24 mouse cellular contexts compared by ENCODE assay signal in the genomic region with DNA sequence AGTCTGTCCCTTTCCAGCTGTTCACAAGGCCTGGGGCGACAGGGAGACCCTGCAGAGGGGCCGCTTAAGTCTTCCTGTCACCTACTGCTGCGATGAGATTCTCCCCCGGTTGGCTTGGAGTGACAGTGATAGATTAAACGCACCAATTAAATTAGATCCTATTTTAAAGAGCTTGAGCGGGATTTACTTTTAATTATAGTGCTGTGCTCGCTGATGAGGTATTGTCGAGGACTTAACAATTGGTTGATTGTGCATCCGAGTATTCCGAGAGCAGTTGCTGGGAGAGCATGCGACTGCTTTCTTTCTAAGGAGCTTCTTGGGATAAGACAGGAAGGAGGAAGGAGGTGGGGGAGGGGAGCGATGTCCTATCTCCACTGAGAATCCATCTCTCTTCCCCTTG. TPM values are rescaled to one million over a fixed set of nuclear protein-coding genes. Genes with fewer than 3 reads are reported as not detected.
DNase-seq lines count a peak whose midpoint lies in the region; ATAC-seq and TF ChIP-seq lines count a peak whose summit lies in the region.
"Had no signal": no experiment of that assay in that cellular context is flagged by ENCODE, and none has a peak within 500 bp of the region (broad histone marks: within the 10 kb centered on the region; RNA-seq: fewer than 3 reads in every experiment).

No protein-coding gene starts in this region.

- no peaks in the 10 kb centered on the region for H3K4me1 ChIP-seq in hindbrain, postnatal 0 days (ENCODE audit: insufficient read depth, low read length)

- 44% methylated on average over 12 of the region's 12 CpGs for WGBS in hindbrain, postnatal 0 days

- TF ChIP-seq CTCF in hindbrain, postnatal 0 days (IDR thresholded peaks at IDR 0.05; ENCODE audit: low read depth): no peak

- no peaks in the 10 kb centered on the region for H3K9me3 ChIP-seq in hindbrain, postnatal 0 days (ENCODE audit: low read length)
- H3K9me3 ChIP-seq: G1E; limb, embryonic 15.5 days had no signal

- H3K36me3 ChIP-seq in hindbrain, postnatal 0 days (ENCODE audit: insufficient read depth, low read length): no peaks in the 10 kb centered on the region
- H3K36me3 ChIP-seq: G1E; limb, embryonic 15.5 days had no signal

- no peaks in the 10 kb centered on the region for H3K27me3 ChIP-seq in hindbrain, postnatal 0 days (ENCODE audit: insufficient read depth, low read length)

- no peak overlapping the region for H3K4me2 ChIP-seq in hindbrain, postnatal 0 days (ENCODE audit: low read depth, low read length)
- H3K4me2 ChIP-seq: limb, embryonic 15.5 days had no signal

- no peak for ATAC-seq in hindbrain, postnatal 0 days
- ATAC-seq in megakaryocyte progenitor cell, adult 5-6 weeks (replicated peaks; ENCODE audit: poor library complexity): no peak
- ATAC-seq: liver, postnatal 0 days had no signal

- peak; percentile 40 for DNase-seq in kidney, postnatal 10 days
- DNase-seq in kidney, adult 8-10 months: no peak
- peak; percentile 8 for DNase-seq in MN1 (ENCODE audit: low spot score)
- peak; percentile 35 for DNase-seq in brain, adult 2 months (ENCODE audit: low read depth, low spot score)
- DNase-seq in hindbrain, postnatal 0 days (ENCODE audit: low spot score): peak; percentile 7
- no peak for DNase-seq in thymus, adult 18-20 months
- DNase-seq: adrenal gland, postnatal 14 days; cerebellum, postnatal 10 days; gastrocnemius, postnatal 10 days; heart, adult 2 months; liver, postnatal 0 days; lung, postnatal 4 days; right cerebral cortex, postnatal 25 days had no signal

- H3K9ac ChIP-seq in hindbrain, postnatal 0 days (replicated peaks; ENCODE audit: low read length): no peak overlapping the region
- H3K9ac ChIP-seq: limb, embryonic 15.5 days; liver, postnatal 0 days had no signal

- H3K27ac ChIP-seq in hindbrain, postnatal 0 days: no peak overlapping the region
- H3K27ac ChIP-seq: heart, adult 2 months; kidney, postnatal 0 days; limb, embryonic 15.5 days had no signal

- H3K4me3 ChIP-seq in hindbrain, postnatal 0 days (ENCODE audit: low read length): no peak overlapping the region
- H3K4me3 ChIP-seq: heart, adult 2 months; limb, embryonic 15.5 days had no signal

RNA-seq across cellular contexts. Expression of gene H2al1a, which starts 48.9 kb away (rescaled TPM):
- not detected in 2 replicates for total RNA-seq in hindbrain, postnatal 0 days (2014; rRNA removed)
- not detected in 2 replicates for polyA plus RNA-seq in hindbrain, postnatal 0 days (2015; fragmentation: Nextera tagmentation; extraction: Ambion mirVana)
- not detected in 2 replicates for total RNA-seq in megakaryocyte progenitor cell, adult 5-6 weeks (2015)
- total RNA-seq in megakaryocyte progenitor cell, adult 5-6 weeks (2017): not detected in 2 replicates
- total RNA-seq: adrenal gland, postnatal 14 days; G1E; gastrocnemius, postnatal 10 days; heart, adult 2 months; layer of hippocampus, postnatal 14 days; left cerebral cortex, postnatal 14 days; monocyte, adult 5-6 weeks had no signal
- polyA plus RNA-seq: embryonic facial prominence, embryonic 14.5 days; G1E; heart, adult 2 months; heart, postnatal 0 days; intestine, embryonic 14.5 days; kidney, postnatal 0 days; limb, embryonic 15.5 days; liver, postnatal 0 days; thymus, postnatal 0 days had no signal

RNA-seq across cellular contexts. Expression of gene H2al1b, which starts 52.1 kb away (rescaled TPM):
- not detected in 2 replicates for total RNA-seq in hindbrain, postnatal 0 days (2014; rRNA removed)
- polyA plus RNA-seq in hindbrain, postnatal 0 days (2015; fragmentation: Nextera tagmentation; extraction: Ambion mirVana): not detected in 2 replicates
- total RNA-seq in megakaryocyte progenitor cell, adult 5-6 weeks (2015): not detected in 2 replicates
- not detected in 2 replicates for total RNA-seq in megakaryocyte progenitor cell, adult 5-6 weeks (2017)
- total RNA-seq: adrenal gland, postnatal 14 days; G1E; gastrocnemius, postnatal 10 days; heart, adult 2 months; layer of hippocampus, postnatal 14 days; left cerebral cortex, postnatal 14 days; monocyte, adult 5-6 weeks had no signal
- polyA plus RNA-seq: embryonic facial prominence, embryonic 14.5 days; G1E; heart, adult 2 months; heart, postnatal 0 days; intestine, embryonic 14.5 days; kidney, postnatal 0 days; limb, embryonic 15.5 days; liver, postnatal 0 days; thymus, postnatal 0 days had no signal

RNA-seq across cellular contexts. Expression of gene H2al1c, which starts 55.3 kb away (rescaled TPM):
- total RNA-seq in hindbrain, postnatal 0 days (2014; rRNA removed): not detected in 2 replicates
- not detected in 2 replicates for polyA plus RNA-seq in hindbrain, postnatal 0 days (2015; fragmentation: Nextera tagmentation; extraction: Ambion mirVana)
- not detected in 2 replicates for total RNA-seq in megakaryocyte progenitor cell, adult 5-6 weeks (2015)
- not detected in 2 replicates for total RNA-seq in megakaryocyte progenitor cell, adult 5-6 weeks (2017)
- total RNA-seq: adrenal gland, postnatal 14 days; G1E; gastrocnemius, postnatal 10 days; heart, adult 2 months; layer of hippocampus, postnatal 14 days; left cerebral cortex, postnatal 14 days; monocyte, adult 5-6 weeks had no signal
- polyA plus RNA-seq: embryonic facial prominence, embryonic 14.5 days; G1E; heart, adult 2 months; heart, postnatal 0 days; intestine, embryonic 14.5 days; kidney, postnatal 0 days; limb, embryonic 15.5 days; liver, postnatal 0 days; thymus, postnatal 0 days had no signal

RNA-seq across cellular contexts. Expression of gene H2al1d, which starts 58.5 kb away (rescaled TPM):
- total RNA-seq in hindbrain, postnatal 0 days (2014; rRNA removed): not detected in 2 replicates
- not detected in 2 replicates for polyA plus RNA-seq in hindbrain, postnatal 0 days (2015; fragmentation: Nextera tagmentation; extraction: Ambion mirVana)
- total RNA-seq in megakaryocyte progenitor cell, adult 5-6 weeks (2015): not detected in 2 replicates
- not detected in 2 replicates for total RNA-seq in megakaryocyte progenitor cell, adult 5-6 weeks (2017)
- total RNA-seq: adrenal gland, postnatal 14 days; G1E; gastrocnemius, postnatal 10 days; heart, adult 2 months; layer of hippocampus, postnatal 14 days; left cerebral cortex, postnatal 14 days; monocyte, adult 5-6 weeks had no signal
- polyA plus RNA-seq: embryonic facial prominence, embryonic 14.5 days; G1E; heart, adult 2 months; heart, postnatal 0 days; intestine, embryonic 14.5 days; kidney, postnatal 0 days; limb, embryonic 15.5 days; liver, postnatal 0 days; thymus, postnatal 0 days had no signal

Comparison
In these comparisons a context has a peak if more than half of its experiments do, and no peak if none do; other contexts are left out.
1. DNase-seq: peak in kidney, postnatal 10 days (single experiment), MN1 (single experiment), brain, adult 2 months (single experiment) and hindbrain, postnatal 0 days (single experiment); none in kidney, adult 8-10 months (0 of 2) and thymus, adult 18-20 months (0 of 2).